Mouse (Mus musculus) layer of hippocampus, adult 9-11 months (tissue): ENCODE data around the gene Unc5a.

Source experiments
- DNase-seq: peaks from one replicate; pipeline ENCODE4 v3.0.0; 2022

The Unc5a gene

DNA sequence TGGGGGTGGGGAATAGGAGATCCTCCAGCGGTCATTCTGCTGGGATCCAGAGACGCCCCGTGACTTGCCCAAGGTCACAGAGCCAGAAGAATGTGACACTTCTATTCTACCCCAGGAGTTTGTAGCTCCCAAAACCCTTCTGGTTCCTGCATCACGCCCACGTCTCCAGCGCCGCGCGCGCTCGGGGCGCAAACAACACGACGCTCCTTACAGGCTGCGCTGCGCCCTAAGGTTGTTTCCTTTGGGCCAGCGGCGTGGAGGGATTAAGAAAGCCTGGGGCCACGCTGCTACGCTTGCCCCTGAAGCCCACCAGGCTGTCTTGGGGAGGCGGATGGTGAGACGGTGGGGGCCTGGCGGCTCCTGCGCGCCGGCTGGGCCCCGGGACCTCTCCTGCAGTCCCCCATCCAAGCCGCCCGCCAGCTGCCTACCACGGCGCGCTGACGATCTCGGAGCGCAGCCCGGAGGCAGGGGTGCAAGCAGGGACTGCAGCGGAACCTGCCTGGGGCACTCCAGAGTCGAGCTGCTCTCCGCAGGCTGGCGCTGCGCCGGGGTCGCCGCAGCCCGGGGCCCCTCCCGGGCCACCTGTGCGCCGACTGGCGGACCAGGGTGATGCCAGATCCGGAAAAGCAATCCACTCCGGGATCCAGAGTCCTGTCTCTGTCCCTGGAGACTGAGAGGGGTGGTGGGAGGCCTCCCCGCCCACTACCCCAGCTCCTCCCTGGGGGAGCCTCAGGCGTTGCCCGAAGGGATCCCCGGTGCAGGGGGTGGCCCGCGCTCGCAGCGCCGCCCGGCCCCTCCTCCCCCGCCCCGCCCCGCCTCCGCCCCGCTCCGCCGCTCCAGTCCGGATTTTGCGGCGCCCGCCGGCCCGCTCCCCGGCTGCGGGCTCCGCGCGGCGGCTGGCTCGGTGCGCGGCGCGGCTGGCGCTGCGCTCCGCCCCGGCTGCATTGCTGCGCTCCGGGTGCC, at the start of gene Unc5a:
Unc5a (plus strand) TSS at position 881 of the 963 bp plus-strand sequence.
- DNase-seq = peak; percentile 81

GRCm38 (mm10) chr13:54912053-54912452, 37.2 kb upstream of the Unc5a start:
- DNase-seq = no peak

DNA sequence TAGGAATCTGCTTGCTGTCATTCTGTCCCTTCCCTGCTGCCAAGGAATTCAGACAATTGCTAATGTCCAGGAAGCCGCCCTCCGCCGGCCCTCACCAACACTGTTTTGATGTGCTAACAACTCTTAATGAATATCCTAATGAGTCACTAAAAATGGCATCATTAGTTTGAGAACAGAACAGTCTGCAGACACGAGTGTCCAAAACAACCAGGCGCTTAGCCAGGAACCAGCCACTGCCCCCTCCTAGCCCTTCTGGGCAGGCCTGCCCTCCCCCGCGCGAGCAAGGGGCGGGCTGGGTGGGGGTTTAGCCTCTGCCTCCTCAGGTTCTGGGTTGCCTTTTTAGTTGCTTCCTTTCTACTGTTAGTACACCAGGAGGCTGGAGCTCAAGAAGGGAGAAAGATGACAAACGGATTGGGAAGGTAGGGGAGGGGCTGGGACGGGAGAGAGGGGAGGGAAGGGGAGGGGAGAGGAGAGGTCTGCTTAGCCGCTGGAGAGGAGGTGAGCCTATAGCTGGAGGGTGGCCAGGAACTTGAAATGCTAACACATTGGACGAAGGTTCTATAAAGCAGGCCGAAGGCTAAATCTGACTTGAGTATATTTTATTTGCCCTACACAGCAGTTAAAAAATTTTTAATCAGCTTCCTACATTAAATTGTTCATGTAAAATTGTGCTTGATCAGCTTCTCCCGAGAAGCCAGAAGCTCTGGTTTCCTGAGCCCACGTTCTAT, 36.2 kb upstream of the Unc5a start:
- DNase-seq = peak; percentile 34

- no peak for DNase-seq
Measured at GRCm38 (mm10) chr13:54916644-54917043, 32.6 kb upstream of the Unc5a start.

- no peak for DNase-seq
Measured at GRCm38 (mm10) chr13:54918910-54919309, 30.3 kb upstream of the Unc5a start.

GRCm38 (mm10) chr13:54919666-54920065, 29.5 kb upstream of the Unc5a start:
- no peak for DNase-seq

DNA sequence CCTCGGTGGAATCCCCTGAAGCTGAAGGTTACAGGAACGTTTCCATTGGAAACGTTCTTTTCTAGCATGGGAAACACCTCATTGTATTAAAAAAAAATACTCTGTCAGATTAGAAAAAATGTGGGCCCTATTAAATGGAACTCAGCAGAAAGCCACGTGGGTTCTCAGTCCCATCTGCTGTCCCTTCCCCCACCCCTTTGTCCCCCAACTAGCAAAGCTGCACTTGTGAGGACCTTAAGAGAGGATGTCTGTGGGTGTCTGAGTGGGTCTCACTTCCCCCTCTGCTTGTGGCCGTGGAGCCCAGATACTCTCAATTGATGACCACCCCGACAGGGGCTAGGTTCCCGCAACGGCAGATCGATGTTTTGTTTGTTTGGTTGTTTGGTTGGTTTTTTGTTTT, 27.5 kb upstream of the Unc5a start:
- no peak for DNase-seq

DNA sequence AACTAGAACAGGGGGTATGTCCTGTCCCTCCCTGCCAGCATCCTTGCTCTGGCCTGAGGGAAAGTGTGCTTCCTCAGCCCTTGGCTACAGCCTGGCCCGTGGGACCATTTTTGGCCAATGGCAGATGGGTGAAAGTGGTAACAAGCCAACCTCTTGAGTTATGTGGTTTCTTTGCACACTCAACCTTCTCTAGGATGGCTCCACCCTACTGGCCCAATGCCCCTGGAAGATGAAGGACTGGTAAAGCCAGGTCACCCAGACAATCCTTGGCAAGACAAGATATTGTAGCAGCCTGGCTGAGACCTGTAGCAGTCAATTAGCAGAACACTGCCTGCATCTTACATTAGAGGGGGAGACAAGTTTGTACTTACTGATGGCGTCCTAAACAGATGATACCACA, 25.5 kb upstream of the Unc5a start:
- DNase-seq = no peak

DNA sequence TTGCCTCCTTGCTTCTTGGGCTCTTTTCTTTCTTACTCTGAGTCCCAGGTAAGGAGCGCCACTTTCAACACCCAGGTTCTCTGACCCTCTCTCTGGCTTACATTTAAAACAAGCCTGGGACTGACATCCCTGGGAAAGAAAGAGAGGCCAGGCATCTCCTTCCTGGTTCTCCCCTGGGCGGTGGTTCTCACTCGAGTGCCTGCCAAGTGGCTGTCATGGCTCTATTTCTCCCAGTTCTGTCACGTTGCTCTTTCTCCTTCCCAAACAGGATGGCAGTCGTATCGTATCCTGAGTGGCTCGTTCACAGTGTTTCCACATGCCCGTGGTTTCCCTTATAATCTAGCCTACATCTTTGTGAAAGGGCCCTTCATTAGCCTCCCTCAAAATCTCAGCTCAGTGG, 23.7 kb upstream of the Unc5a start:
- no peak for DNase-seq

DNA sequence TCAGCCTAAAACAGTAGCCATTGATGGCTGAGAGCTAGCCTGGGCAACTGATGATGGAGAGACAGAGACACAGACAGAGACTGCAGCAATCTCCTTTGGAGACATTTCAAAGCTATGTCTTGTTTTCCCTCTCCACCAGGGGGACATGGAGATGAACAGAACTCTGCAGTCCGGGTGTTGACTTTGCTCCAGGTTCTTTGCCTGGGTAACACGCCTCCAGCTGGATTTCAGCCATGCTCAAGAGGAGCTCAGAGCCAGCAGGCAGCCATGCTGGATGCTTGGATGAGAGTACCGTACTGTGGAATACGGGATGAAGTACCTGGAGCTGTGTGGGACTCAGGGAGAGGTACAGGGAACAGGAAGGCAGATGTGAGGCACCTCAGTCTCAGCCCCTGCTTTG, 22.6 kb upstream of the Unc5a start:
- DNase-seq = peak; percentile 88

- DNase-seq = no peak
Measured at GRCm38 (mm10) chr13:54930123-54930522, 19.1 kb upstream of the Unc5a start.

- DNase-seq = no peak
Measured at GRCm38 (mm10) chr13:54934873-54935272, 14.3 kb upstream of the Unc5a start.

DNA sequence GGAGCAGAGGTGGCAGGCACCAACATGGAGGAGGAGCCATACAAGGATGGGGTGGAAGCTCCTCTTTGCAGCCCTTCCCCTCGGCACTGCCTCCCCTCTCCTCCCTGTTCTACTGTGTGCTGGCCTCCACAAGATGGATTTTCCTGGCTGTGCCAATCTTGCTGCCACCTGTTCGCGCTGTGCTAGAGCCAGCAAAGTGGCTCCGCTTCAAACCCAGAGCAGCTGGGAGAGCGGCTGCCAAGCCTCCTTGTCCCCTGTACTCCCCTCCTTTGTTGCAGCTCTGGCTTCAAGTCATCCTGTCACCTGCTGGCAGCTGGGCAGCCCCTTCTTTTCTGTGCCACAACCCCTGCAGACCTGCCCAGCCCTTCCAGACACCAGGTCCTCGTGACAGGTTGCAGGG, 13.0 kb upstream of the Unc5a start:
- peak; percentile 88 for DNase-seq

GRCm38 (mm10) chr13:54937885-54938284, 11.3 kb upstream of the Unc5a start:
- DNase-seq = peak; percentile 83

GRCm38 (mm10) chr13:54938493-54938892, 10.7 kb upstream of the Unc5a start:
- DNase-seq = no peak

GRCm38 (mm10) chr13:54944411-54945157, 4.6 kb upstream of the Unc5a start:
- no peak for DNase-seq

DNA sequence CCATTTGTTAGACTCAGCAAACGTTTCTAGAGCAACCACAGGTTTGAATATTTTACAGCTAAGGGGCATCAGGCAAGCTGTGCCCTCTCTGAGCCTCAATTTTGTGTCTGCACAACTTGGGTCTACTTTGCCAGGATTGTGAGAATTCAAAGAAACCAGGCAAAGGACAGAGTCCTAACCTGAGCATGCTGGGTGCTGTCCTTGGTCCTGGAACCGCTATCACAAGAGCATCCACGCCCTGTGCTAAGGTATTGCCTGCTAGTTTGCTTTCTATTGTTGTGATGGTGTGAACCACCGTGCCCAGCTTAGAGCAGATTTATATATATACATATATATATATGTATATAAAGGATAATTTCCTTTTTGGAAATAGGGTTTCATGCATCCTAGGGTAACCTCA, 3.9 kb upstream of the Unc5a start:
- DNase-seq = no peak

GRCm38 (mm10) chr13:54946406-54946805, 2.8 kb upstream of the Unc5a start:
- DNase-seq = no peak

DNA sequence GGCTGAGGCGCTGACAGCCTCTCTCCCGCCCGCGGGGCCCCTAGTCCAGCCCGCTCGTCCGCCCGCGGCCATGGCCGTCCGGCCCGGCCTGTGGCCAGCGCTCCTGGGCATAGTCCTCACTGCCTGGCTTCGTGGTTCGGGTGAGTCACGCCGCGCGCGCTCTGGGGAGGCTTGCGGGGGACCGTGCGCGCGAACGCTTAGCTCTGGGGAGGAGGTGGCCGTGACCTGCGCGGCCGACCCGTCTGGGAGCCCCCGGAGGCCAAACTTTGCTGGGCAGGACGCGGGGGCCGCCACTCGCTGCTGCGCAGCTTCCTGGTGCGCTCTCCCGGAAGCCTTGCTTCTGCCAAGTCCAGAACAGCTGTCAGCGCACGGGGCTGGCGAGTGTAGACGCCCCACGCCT, 381 bp downstream of the Unc5a start:
- peak; percentile 61 for DNase-seq

DNA sequence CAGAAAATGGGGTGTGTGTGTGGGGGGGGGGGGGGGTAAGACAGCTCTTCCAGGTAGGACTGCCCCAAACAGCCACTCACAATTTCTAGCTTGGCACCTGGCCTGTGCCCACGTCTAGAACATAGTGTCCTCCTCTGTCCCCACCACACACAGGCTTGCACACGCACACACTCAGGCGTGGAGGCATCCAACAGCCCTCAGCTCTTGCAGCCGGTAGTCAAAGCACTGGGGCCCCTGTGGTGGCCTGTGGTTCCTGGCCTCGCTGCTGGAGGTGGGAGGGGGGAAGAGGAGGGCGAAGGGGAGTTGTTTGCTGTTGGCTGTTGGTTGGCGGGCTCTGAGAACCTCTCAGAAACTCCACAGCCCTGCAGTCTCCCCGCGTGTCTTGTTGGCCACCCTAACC, 920 bp downstream of the Unc5a start:
- DNase-seq = no peak

- DNase-seq = no peak
Measured at GRCm38 (mm10) chr13:54951166-54951565, 2.0 kb downstream of the Unc5a start.

- no peak for DNase-seq
Measured at GRCm38 (mm10) chr13:54954745-54955144, 5.5 kb downstream of the Unc5a start.
